Mouse (Mus musculus): ENCODE measurements at regions not wholly inside any gene's neighbourhood (a gene's known extent, or its start where the extent isn't known, plus 50 kb on each side); places are given as distances from the start of the nearest gene placed in this dataset.

- H3K27me3 ChIP-seq: no peaks in the 10 kb centered on the region
- ATAC-seq (ENCODE audit: insufficient number of reproducible peaks, insufficient read depth, low FRiP score, low TSS enrichment): no peak
- H3K4me2 ChIP-seq (replicated peaks): no peak overlapping the region
- H3K9ac ChIP-seq: no peak overlapping the region
- H3K27ac ChIP-seq: no peak overlapping the region
- H3K36me3 ChIP-seq: no peaks in the 10 kb centered on the region
- H3K9me3 ChIP-seq: no peaks in the 10 kb centered on the region
- H3K4me3 ChIP-seq: no peak overlapping the region
- no peaks in the 10 kb centered on the region for H3K4me1 ChIP-seq
- WGBS: 89% methylated on average over 5 of the region's 5 CpGs
Observed at GRCm38 (mm10) chr15:7708836-7709235, 101.8 kb upstream of the Gdnf start.

- Histone ChIP-seq H3K27ac (no peak overlapping the region), H3K4me1 (no peaks in the 10 kb centered on the region), H3K27me3 (no peaks in the 10 kb centered on the region), H3K9me3 (no peaks in the 10 kb centered on the region), H3K4me2 (replicated peaks) (no peak overlapping the region), H3K4me3 (no peak overlapping the region), H3K9ac (no peak overlapping the region), H3K36me3 (no peaks in the 10 kb centered on the region)
- 88% methylated on average over 1 of the region's 1 CpGs for WGBS
- no peak for ATAC-seq (ENCODE audit: insufficient number of reproducible peaks, insufficient read depth, low FRiP score, low TSS enrichment)
Observed at GRCm38 (mm10) chr15:7714641-7715040, 96.0 kb upstream of the Gdnf start.

GRCm38 (mm10) chr15:7716188-7716587 lies 94.5 kb upstream of the Gdnf start:
- Histone ChIP-seq H3K27ac (no peak overlapping the region), H3K9ac (no peak overlapping the region), H3K36me3 (no peaks in the 10 kb centered on the region), H3K4me2 (replicated peaks) (no peak overlapping the region), H3K27me3 (no peaks in the 10 kb centered on the region), H3K9me3 (no peaks in the 10 kb centered on the region), H3K4me3 (no peak overlapping the region), H3K4me1 (no peaks in the 10 kb centered on the region)
- no peak for ATAC-seq (ENCODE audit: insufficient number of reproducible peaks, insufficient read depth, low FRiP score, low TSS enrichment)
- WGBS: 72% methylated on average over 1 of the region's 1 CpGs

GRCm38 (mm10) chr15:7723202-7723721 lies 87.4 kb upstream of the Gdnf start:
- ATAC-seq (ENCODE audit: insufficient number of reproducible peaks, insufficient read depth, low FRiP score, low TSS enrichment): peak; percentile 41; the same call in 1 of the 2 replicates

GRCm38 (mm10) chr15:7723770-7724169 lies 86.9 kb upstream of the Gdnf start:
- WGBS: 32% methylated on average over 2 of the region's 2 CpGs

More at GRCm38 (mm10) chr15:7723202-7723721, 87.4 kb upstream of the Gdnf start:
- Histone ChIP-seq H3K4me2 (replicated peaks) (no peak overlapping the region), H3K9ac (no peak overlapping the region), H3K27ac (no peak overlapping the region), H3K9me3 (no peaks in the 10 kb centered on the region), H3K4me1 (peaks cover 16% of the 10 kb centered on the region; the same call in 1 of the 2 replicates), H3K27me3 (no peaks in the 10 kb centered on the region), H3K36me3 (no peaks in the 10 kb centered on the region), H3K4me3 (no peak overlapping the region)
- 11% methylated on average over 5 of the region's 5 CpGs for WGBS

GRCm38 (mm10) chr15:7725505-7725904 lies 85.1 kb upstream of the Gdnf start:
- Histone ChIP-seq H3K27me3 (no peaks in the 10 kb centered on the region), H3K9ac (no peak overlapping the region), H3K4me3 (no peak overlapping the region), H3K36me3 (no peaks in the 10 kb centered on the region), H3K27ac (no peak overlapping the region), H3K4me1 (peaks cover 16% of the 10 kb centered on the region; the same call in 1 of the 2 replicates), H3K9me3 (no peaks in the 10 kb centered on the region), H3K4me2 (replicated peaks) (no peak overlapping the region)
- ATAC-seq (ENCODE audit: insufficient number of reproducible peaks, insufficient read depth, low FRiP score, low TSS enrichment): no peak
- 52% methylated on average over 4 of the region's 4 CpGs for WGBS

More at GRCm38 (mm10) chr15:7723770-7724169, 86.9 kb upstream of the Gdnf start:
- Histone ChIP-seq H3K4me1 (peaks cover 16% of the 10 kb centered on the region; the same call in 1 of the 2 replicates), H3K9me3 (no peaks in the 10 kb centered on the region), H3K36me3 (no peaks in the 10 kb centered on the region), H3K4me2 (replicated peaks) (no peak overlapping the region), H3K27ac (no peak overlapping the region), H3K27me3 (no peaks in the 10 kb centered on the region), H3K9ac (no peak overlapping the region), H3K4me3 (no peak overlapping the region)
- no peak for ATAC-seq (ENCODE audit: insufficient number of reproducible peaks, insufficient read depth, low FRiP score, low TSS enrichment)

- Histone ChIP-seq H3K9me3 (no peaks in the 10 kb centered on the region), H3K4me3 (no peak overlapping the region), H3K4me2 (replicated peaks) (no peak overlapping the region), H3K27me3 (no peaks in the 10 kb centered on the region), H3K27ac (no peak overlapping the region), H3K36me3 (no peaks in the 10 kb centered on the region), H3K4me1 (0 out of 2 replicates have a peak, but pooled peaks cover 3% of the 10 kb centered on the region), H3K9ac (no peak overlapping the region)
- ATAC-seq (ENCODE audit: insufficient number of reproducible peaks, insufficient read depth, low FRiP score, low TSS enrichment): no peak
- WGBS: 70% methylated on average over 4 of the region's 4 CpGs
Observed at GRCm38 (mm10) chr15:7747586-7747985, 63.1 kb upstream of the Gdnf start.

GRCm38 (mm10) chr15:7750441-7750840 lies 60.2 kb upstream of the Gdnf start:
- no peak for ATAC-seq (ENCODE audit: insufficient number of reproducible peaks, insufficient read depth, low FRiP score, low TSS enrichment)
- Histone ChIP-seq H3K4me3 (no peak overlapping the region), H3K27me3 (no peaks in the 10 kb centered on the region), H3K9me3 (no peaks in the 10 kb centered on the region), H3K9ac (no peak overlapping the region), H3K27ac (no peak overlapping the region), H3K36me3 (no peaks in the 10 kb centered on the region), H3K4me1 (no peaks in the 10 kb centered on the region), H3K4me2 (replicated peaks) (no peak overlapping the region)
- WGBS: 91% methylated on average over 5 of the region's 5 CpGs

Data from embryonic facial prominence, embryonic 12.5 days (tissue).